Mouse (Mus musculus) hindbrain, embryonic 11.5 days (tissue): ENCODE measurements around the gene E130308A19Rik. TPM values are rescaled to one million over a fixed set of nuclear protein-coding genes. Genes with fewer than 3 reads are reported as not detected.

Experiments
- ATAC-seq: fragments of 200-750 bp; cut with Nextera tagmentation; 2 replicates; pipeline ENCODE4 v1.8.0; 2017; ENCODE audit warnings: mild to moderate bottlenecking, moderate TSS enrichment, moderate library complexity; ENCODE audit not compliant: low FRiP score
- DNase-seq: peaks from one replicate; pipeline ENCODE4 v3.0.0-alpha.2; 2015; ENCODE audit warnings: low spot score
- H3K27ac ChIP-seq: fragments of 300-500 bp; sonication (generic); 2 replicates; pipeline ENCODE4 v1.5.1; 2014; ENCODE audit warnings: mild to moderate bottlenecking, low read depth, low read length
- H3K27me3 ChIP-seq: fragments of 300-500 bp; sonication (generic); 2 replicates; pipeline ENCODE4 v1.6.1; 2014; ENCODE audit warnings: mild to moderate bottlenecking, low read length, moderate library complexity, mixed read lengths; ENCODE audit not compliant: control insufficient read depth, insufficient read depth
- H3K36me3 ChIP-seq: fragments of 300-500 bp; sonication (generic); 2 replicates; pipeline ENCODE4 v1.6.1; 2014; ENCODE audit warnings: mild to moderate bottlenecking, low read length, moderate library complexity, mixed read lengths; ENCODE audit not compliant: control insufficient read depth, insufficient read depth
- H3K4me1 ChIP-seq: fragments of 300-500 bp; sonication (generic); replicated peaks from 2 replicates; pipeline ENCODE4 v1.6.1; 2014; ENCODE audit warnings: low read length, mixed read lengths; ENCODE audit not compliant: control insufficient read depth, insufficient read depth
- H3K4me2 ChIP-seq: fragments of 300-500 bp; sonication (generic); replicated peaks from 2 replicates; pipeline ENCODE4 v1.6.1; 2014; ENCODE audit warnings: mild to moderate bottlenecking, low read depth, low read length
- H3K4me3 ChIP-seq: fragments of 300-500 bp; sonication (generic); 2 replicates; pipeline ENCODE4 v1.5.1; 2014; ENCODE audit warnings: low read depth, low read length
- H3K9ac ChIP-seq: fragments of 300-500 bp; sonication (generic); 2 replicates; pipeline ENCODE4 v1.6.1; 2014; ENCODE audit warnings: low read depth, low read length
- H3K9me3 ChIP-seq: fragments of 300-500 bp; sonication (generic); 2 replicates; pipeline ENCODE4 v1.6.1; 2016; ENCODE audit warnings: low read length; ENCODE audit not compliant: control insufficient read depth
- WGBS: fragments of 180-500 bp; shearing (Covaris S2); extraction: QIAGEN DNeasy Blood & Tissue Kit; methylation state at CpG from one replicate; pipeline ENCODE4 v1.1.7; 2014; 5-methylcytosine and 5-hydroxymethylcytosine counted together
- polyA plus RNA-seq: library from polyadenylated mRNA; unstranded; fragments of >200 nt; fragmentation: Nextera tagmentation; extraction: Ambion mirVana; gene quantifications from 2 replicates; pipeline ENCODE4 v1.2.1, GENCODE M21; 2014

The E130308A19Rik gene
- polyA plus RNA-seq, 1 experiment from 2014 or later = 56.6 TPM

DNA sequence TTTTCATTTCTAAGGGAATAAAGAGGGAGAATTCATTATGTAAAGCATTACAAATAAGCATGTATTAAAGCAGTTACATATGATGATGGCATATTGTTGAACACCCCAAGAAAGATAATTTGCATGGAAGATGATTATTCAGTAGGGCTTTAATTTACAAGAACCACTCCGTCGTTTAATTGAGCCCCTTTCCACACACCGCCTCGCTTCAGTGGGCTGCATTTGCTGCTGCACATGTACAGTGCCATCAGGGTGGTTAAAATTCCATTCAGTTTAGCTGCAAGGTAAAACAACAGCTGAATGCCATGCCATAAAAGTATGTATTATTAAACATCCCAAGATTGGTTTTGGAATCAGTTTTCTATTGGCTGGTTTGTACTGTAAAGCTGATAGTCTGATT is 19.0 kb downstream of the E130308A19Rik start:
- no peaks in the 10 kb centered on the region for H3K4me1 ChIP-seq
- DNase-seq (no peak), ATAC-seq (no peak)
- no peak overlapping the region for H3K9ac ChIP-seq
- H3K4me3 ChIP-seq = no peak overlapping the region
- 83% methylated on average over 4 of the region's 4 CpGs for WGBS
- no peak overlapping the region for H3K4me2 ChIP-seq
- H3K9me3 ChIP-seq = no peaks in the 10 kb centered on the region
- H3K36me3 ChIP-seq = no peaks in the 10 kb centered on the region
- H3K27ac ChIP-seq = no peak overlapping the region
- no peaks in the 10 kb centered on the region for H3K27me3 ChIP-seq

GRCm38 (mm10) chr4:59645610-59646009 is 19.6 kb downstream of the E130308A19Rik start:
- ATAC-seq = no peak
- H3K9me3 ChIP-seq = no peaks in the 10 kb centered on the region
- no peak overlapping the region for H3K4me3 ChIP-seq
- no peak overlapping the region for H3K9ac ChIP-seq
- H3K27me3 ChIP-seq = no peaks in the 10 kb centered on the region
- no peak for DNase-seq
- no peak overlapping the region for H3K4me2 ChIP-seq
- 96% methylated on average over 2 of the region's 2 CpGs for WGBS
- H3K27ac ChIP-seq = no peak overlapping the region
- H3K36me3 ChIP-seq = no peaks in the 10 kb centered on the region
- no peaks in the 10 kb centered on the region for H3K4me1 ChIP-seq

- no peak for DNase-seq
- Histone ChIP-seq H3K4me3 (no peak overlapping the region), H3K27me3 (no peaks in the 10 kb centered on the region), H3K4me2 (no peak overlapping the region), H3K36me3 (no peaks in the 10 kb centered on the region), H3K4me1 (no peaks in the 10 kb centered on the region), H3K9ac (no peak overlapping the region), H3K27ac (no peak overlapping the region), H3K9me3 (no peaks in the 10 kb centered on the region)
- no peak for ATAC-seq
- 91% methylated on average over 10 of the region's 10 CpGs for WGBS
These were observed 20.1 kb downstream of the E130308A19Rik start for GRCm38 (mm10) chr4:59646020-59646696.

- ATAC-seq (no peak), DNase-seq (no peak)
- H3K9ac ChIP-seq = no peak overlapping the region
- H3K4me1 ChIP-seq = no peaks in the 10 kb centered on the region
- H3K9me3 ChIP-seq = no peaks in the 10 kb centered on the region
- 92% methylated on average over 5 of the region's 5 CpGs for WGBS
- no peak overlapping the region for H3K4me3 ChIP-seq
- no peak overlapping the region for H3K27ac ChIP-seq
- H3K27me3 ChIP-seq = no peaks in the 10 kb centered on the region
- H3K36me3 ChIP-seq = no peaks in the 10 kb centered on the region
- H3K4me2 ChIP-seq = no peak overlapping the region
These were observed 23.1 kb downstream of the E130308A19Rik start for GRCm38 (mm10) chr4:59649119-59649518.

DNA sequence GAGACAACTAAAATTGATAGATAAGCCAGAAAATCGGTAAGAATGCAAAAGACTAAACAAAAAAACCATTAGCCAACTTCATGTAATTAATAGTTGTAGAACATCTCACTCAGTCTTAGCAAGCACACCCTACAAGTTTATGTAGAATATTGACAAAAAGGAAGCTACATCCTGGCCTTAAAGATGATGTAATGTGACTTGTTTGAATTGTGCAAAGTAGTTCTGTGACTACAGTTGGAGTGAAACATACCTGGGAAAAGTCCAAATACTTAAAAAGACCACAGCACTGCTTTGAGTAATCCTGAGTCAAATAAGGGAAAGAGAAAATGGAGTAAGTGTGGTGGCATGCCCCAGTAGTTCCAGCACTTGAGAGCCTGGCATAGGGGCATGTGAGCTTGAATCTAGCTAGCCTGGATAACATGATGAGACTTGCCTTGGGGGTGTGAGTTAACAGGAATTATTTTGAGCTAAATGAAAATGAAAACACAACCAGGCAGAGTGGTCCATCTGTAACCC is 26.2 kb downstream of the E130308A19Rik start:
- H3K9ac ChIP-seq = no peak overlapping the region
- DNase-seq (no peak), ATAC-seq (no peak)
- no peak overlapping the region for H3K4me3 ChIP-seq
- no peaks in the 10 kb centered on the region for H3K4me1 ChIP-seq
- no peaks in the 10 kb centered on the region for H3K36me3 ChIP-seq
- WGBS = 89% methylated on average over 1 of the region's 1 CpGs
- H3K27me3 ChIP-seq = no peaks in the 10 kb centered on the region
- H3K4me2 ChIP-seq = no peak overlapping the region
- no peak overlapping the region for H3K27ac ChIP-seq
- H3K9me3 ChIP-seq = no peaks in the 10 kb centered on the region

GRCm38 (mm10) chr4:59656061-59656642 is 30.1 kb downstream of the E130308A19Rik start:
- H3K4me2 ChIP-seq = no peak overlapping the region
- no peaks in the 10 kb centered on the region for H3K36me3 ChIP-seq
- no peak overlapping the region for H3K9ac ChIP-seq
- no peaks in the 10 kb centered on the region for H3K27me3 ChIP-seq
- DNase-seq (no peak), ATAC-seq (no peak)
- H3K4me3 ChIP-seq = no peak overlapping the region
- no peak overlapping the region for H3K27ac ChIP-seq
- WGBS = 86% methylated on average over 5 of the region's 5 CpGs
- H3K4me1 ChIP-seq = no peaks in the 10 kb centered on the region
- H3K9me3 ChIP-seq = no peaks in the 10 kb centered on the region

GRCm38 (mm10) chr4:59662163-59662562 is 36.2 kb downstream of the E130308A19Rik start:
- no peak for ATAC-seq
- WGBS = 100% methylated on average over 1 of the region's 1 CpGs
- no peak overlapping the region for H3K4me2 ChIP-seq
- no peak for DNase-seq
- no peak overlapping the region for H3K27ac ChIP-seq
- no peaks in the 10 kb centered on the region for H3K9me3 ChIP-seq
- H3K9ac ChIP-seq = no peak overlapping the region
- no peaks in the 10 kb centered on the region for H3K27me3 ChIP-seq
- H3K36me3 ChIP-seq = no peaks in the 10 kb centered on the region
- no peak overlapping the region for H3K4me3 ChIP-seq
- no peaks in the 10 kb centered on the region for H3K4me1 ChIP-seq

DNA sequence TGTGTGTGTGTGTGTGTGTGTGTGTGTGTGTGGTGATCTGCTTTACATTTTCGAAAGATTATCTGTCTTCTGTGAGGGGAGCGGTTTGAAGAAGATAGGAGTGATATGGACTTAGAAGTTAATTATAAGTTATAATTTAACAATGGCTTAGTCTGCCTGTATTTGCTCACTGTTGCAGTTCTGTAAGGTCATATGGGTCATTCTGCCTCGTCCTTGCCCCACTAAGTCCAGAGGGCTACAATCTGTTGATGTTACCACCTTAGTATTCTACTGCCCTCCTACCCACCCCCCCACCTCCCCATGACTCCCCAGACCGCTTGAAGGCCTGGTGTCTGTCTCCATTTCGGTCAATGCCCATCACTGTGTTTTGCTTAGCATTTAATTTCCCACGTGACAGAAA is 37.4 kb downstream of the E130308A19Rik start:
- no peaks in the 10 kb centered on the region for H3K9me3 ChIP-seq
- H3K36me3 ChIP-seq = no peaks in the 10 kb centered on the region
- H3K27me3 ChIP-seq = no peaks in the 10 kb centered on the region
- H3K4me1 ChIP-seq = no peaks in the 10 kb centered on the region
- H3K27ac ChIP-seq = no peak overlapping the region
- no peak overlapping the region for H3K4me3 ChIP-seq
- no peak for DNase-seq
- H3K4me2 ChIP-seq = no peak overlapping the region
- ATAC-seq = no peak
- 90% methylated on average over 6 of the region's 6 CpGs for WGBS
- H3K9ac ChIP-seq = no peak overlapping the region
